Mouse (Mus musculus) adrenal gland (tissue): ENCODE results near the gene Hecw2.

Experiments
- intact Hi-C: fragments of 180-260 bp; cut with DNase I; formaldehyde crosslinking; loops from one replicate; pipeline ENCODE4 v1.15.1; 2025

Gene Hecw2

GRCm38 (mm10) chr1:53906175-53906574 lies 288.8 kb downstream of the Hecw2 start:
- intact Hi-C loops: loop anchor here (5.0 kb wide), 3 partner anchors 131 to 476 kb away; no protein-coding TSS in a partner anchor

- intact Hi-C loops: no loop called here
Measured at GRCm38 (mm10) chr1:53900416-53900815, 294.6 kb downstream of the Hecw2 start.

GRCm38 (mm10) chr1:53894299-53894698 lies 300.7 kb downstream of the Hecw2 start:
- intact Hi-C loops: no loop called here

GRCm38 (mm10) chr1:53890380-53890779 lies 304.6 kb downstream of the Hecw2 start:
- intact Hi-C loops: loop anchor here (2.0 kb wide), 1 partner anchor 176 kb away; no protein-coding TSS in a partner anchor

- intact Hi-C loops: loop anchor here (2.0 kb wide), 1 partner anchor 175 kb away; no protein-coding TSS in a partner anchor
Measured at GRCm38 (mm10) chr1:53889806-53890205, 305.2 kb downstream of the Hecw2 start.

GRCm38 (mm10) chr1:53882480-53882879 lies 312.5 kb downstream of the Hecw2 start:
- intact Hi-C loops: no loop called here

- intact Hi-C loops: no loop called here
Measured at GRCm38 (mm10) chr1:53875919-53876318, 319.0 kb downstream of the Hecw2 start.

GRCm38 (mm10) chr1:53867316-53867715 lies 327.7 kb downstream of the Hecw2 start:
- intact Hi-C loops: no loop called here

GRCm38 (mm10) chr1:53866374-53866902 lies 328.5 kb downstream of the Hecw2 start:
- intact Hi-C loops: no loop called here

- intact Hi-C loops: no loop called here
Measured at GRCm38 (mm10) chr1:53864046-53864445, 330.9 kb downstream of the Hecw2 start.

- intact Hi-C loops: no loop called here
Measured at GRCm38 (mm10) chr1:53860611-53861010, 334.4 kb downstream of the Hecw2 start.

GRCm38 (mm10) chr1:53859175-53859574 lies 335.8 kb downstream of the Hecw2 start:
- intact Hi-C loops: no loop called here

- intact Hi-C loops: no loop called here
Measured at GRCm38 (mm10) chr1:53856501-53857103, 338.4 kb downstream of the Hecw2 start.

GRCm38 (mm10) chr1:53855732-53856131 lies 339.2 kb downstream of the Hecw2 start:
- intact Hi-C loops: no loop called here

GRCm38 (mm10) chr1:53852086-53852610 lies 342.8 kb downstream of the Hecw2 start:
- intact Hi-C loops: no loop called here

- intact Hi-C loops: no loop called here
Measured at GRCm38 (mm10) chr1:53851334-53851733, 343.6 kb downstream of the Hecw2 start.

GRCm38 (mm10) chr1:53850891-53851290 lies 344.1 kb downstream of the Hecw2 start:
- intact Hi-C loops: no loop called here

- intact Hi-C loops: no loop called here
Measured at GRCm38 (mm10) chr1:53846665-53847237, 348.2 kb downstream of the Hecw2 start.

- intact Hi-C loops: no loop called here
Measured at GRCm38 (mm10) chr1:53845854-53846253, 349.1 kb downstream of the Hecw2 start.

GRCm38 (mm10) chr1:53844914-53845612 lies 349.9 kb downstream of the Hecw2 start:
- intact Hi-C loops: no loop called here

GRCm38 (mm10) chr1:53844122-53844913 lies 350.6 kb downstream of the Hecw2 start:
- intact Hi-C loops: no loop called here
